Mouse (Mus musculus) left cerebral cortex, adult 2 months (tissue): ENCODE data around the gene Smad6. TPM values are rescaled to one million over a fixed set of nuclear protein-coding genes. Genes with fewer than 3 reads are reported as not detected.

Experiments
- DNase-seq, 2 experiments: peaks; one replicate each; pipeline ENCODE4 v3.0.0; 2021 to 2022; ENCODE audit warnings: low spot score in 2 of 2, mixed read lengths in 1 of 2; ENCODE audit errors: extremely low spot score in 1 of 2
- H3K27ac ChIP-seq: fragments of 200-600 bp; 2 replicates; pipeline ENCODE4 v1.8.1; 2022
- H3K4me3 ChIP-seq: fragments of 200-600 bp; 2 replicates; pipeline ENCODE4 v1.8.1; 2022
- CTCF ChIP-seq: fragments of 200-600 bp; IDR thresholded peaks from 2 replicates; pipeline ENCODE4 v1.8.1; 2022; ENCODE audit warnings: antibody characterized with exemption, mild to moderate bottlenecking, moderate library complexity
- intact Hi-C: fragments of 180-260 bp; cut with DNase I; formaldehyde crosslinking; loops from one replicate; pipeline ENCODE4 v1.15.1; 2025
- total RNA-seq, 2 experiments: library from RNA; stranded (reverse); gene quantifications; 2 replicates each; pipeline ENCODE4 v1.2.3; 2021

Smad6 gene
- total RNA-seq, 2 experiments from 2014 or later, result 2.6 to 2.8 TPM

DNA sequence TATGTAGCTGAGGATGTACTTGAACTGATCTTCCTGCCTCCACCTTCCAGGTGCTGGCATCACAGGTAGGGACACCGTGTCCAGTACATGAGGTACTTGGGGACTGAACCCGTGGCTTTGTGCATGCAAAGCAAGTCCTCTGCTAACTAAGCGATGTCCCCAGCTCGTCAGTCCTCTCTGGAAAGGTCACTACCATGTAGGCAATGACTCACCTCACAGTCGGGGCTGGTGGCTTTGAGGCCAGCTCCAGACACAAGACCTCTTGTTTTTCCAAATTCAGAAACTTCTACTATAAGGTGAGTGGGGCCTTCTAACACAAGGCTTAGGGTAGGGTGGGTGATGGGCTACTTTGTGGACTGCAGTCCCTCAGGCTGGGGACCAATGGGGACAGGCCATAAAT, 21.8 kb downstream of the Smad6 start:
- intact Hi-C loops, result no loop called here
- Histone ChIP-seq H3K4me3 (no peak overlapping the region), H3K27ac (no peak overlapping the region)
- TF ChIP-seq CTCF, result no peak
- DNase-seq, result no peak

DNA sequence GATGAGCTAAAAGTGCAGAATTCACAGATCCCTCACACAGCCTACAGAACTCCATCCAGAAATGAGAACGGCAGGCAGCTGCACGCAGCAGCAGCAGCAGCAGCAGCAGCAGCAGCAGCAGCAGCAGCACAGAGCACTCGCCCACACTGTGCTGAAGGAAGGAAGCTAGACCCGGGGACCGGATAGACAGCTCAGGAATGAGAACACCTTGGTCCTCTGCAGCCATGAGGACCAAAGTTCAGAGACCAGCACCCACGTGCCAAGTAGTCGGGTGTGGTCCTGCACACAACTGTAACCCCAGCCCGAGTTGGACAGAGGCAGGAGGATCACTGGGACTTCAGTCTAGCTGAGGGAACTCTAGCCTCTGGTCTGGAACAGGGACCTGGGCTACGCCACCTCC, 22.7 kb downstream of the Smad6 start:
- intact Hi-C loops, result loop anchor here (2.0 kb wide), 1 partner anchor 40 kb away; no protein-coding TSS in a partner anchor
- TF ChIP-seq CTCF, result no peak
- DNase-seq, result no peak
- Histone ChIP-seq H3K27ac (no peak overlapping the region), H3K4me3 (no peak overlapping the region)

- no peak for TF ChIP-seq CTCF
- DNase-seq, result no peak
- Histone ChIP-seq H3K27ac (no peak overlapping the region), H3K4me3 (no peak overlapping the region)
- intact Hi-C loops, result loop anchor here (2.0 kb wide), 1 partner anchor 39 kb away; no protein-coding TSS in a partner anchor
Measured at GRCm38 (mm10) chr9:63998026-63998425, 23.8 kb downstream of the Smad6 start.

DNA sequence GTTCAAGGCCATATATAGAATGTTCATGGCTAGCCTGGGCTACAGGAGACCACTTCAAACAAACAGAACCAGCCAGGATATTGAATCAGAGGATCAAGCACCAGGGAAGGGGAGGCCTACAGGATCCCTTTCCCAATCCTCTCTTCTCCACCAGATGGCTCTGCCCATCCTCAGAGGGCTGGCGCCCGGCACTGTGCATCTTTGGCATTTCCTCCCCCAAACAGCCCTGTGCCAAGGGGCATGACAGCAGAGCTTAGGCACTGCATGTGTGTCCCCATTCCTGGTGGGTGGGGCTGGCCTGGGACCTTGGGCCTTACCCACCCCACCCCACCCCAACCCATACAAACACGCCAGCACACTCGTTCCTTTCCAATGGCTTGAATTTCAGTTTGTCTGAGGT, 24.4 kb downstream of the Smad6 start:
- intact Hi-C loops, result no loop called here
- H3K27ac ChIP-seq, result no peak overlapping the region
- TF ChIP-seq CTCF, result peak; percentile 49
- H3K4me3 ChIP-seq, result no peak overlapping the region
- DNase-seq, result no peak

GRCm38 (mm10) chr9:63993256-63993655, 28.6 kb downstream of the Smad6 start:
- no peak overlapping the region for H3K4me3 ChIP-seq
- no peak overlapping the region for H3K27ac ChIP-seq
- intact Hi-C loops, result no loop called here
- TF ChIP-seq CTCF, result no peak
- DNase-seq, result no peak

DNA sequence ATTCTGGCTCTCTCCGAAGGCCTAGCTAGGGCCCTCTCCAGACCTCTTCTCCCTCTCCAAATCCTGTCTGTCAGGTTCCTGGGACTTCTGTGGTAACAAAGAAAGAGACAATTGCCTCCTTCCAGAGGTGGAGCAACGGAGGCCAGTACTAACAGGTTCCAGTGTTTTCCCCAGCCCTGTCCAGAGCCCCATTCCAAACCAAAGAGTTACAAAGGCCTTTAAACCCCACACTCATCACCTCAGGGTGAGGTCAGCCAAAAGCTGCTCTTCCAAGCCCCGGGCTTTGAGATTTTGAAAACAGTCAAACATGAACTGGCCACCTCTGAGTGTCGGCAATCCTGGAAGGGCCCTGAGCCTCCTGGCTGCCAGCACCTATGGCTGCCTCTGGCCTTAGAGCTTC, 29.1 kb downstream of the Smad6 start:
- no peak for TF ChIP-seq CTCF
- H3K27ac ChIP-seq, result no peak overlapping the region
- DNase-seq, result no peak
- intact Hi-C loops, result no loop called here
- no peak overlapping the region for H3K4me3 ChIP-seq

DNA sequence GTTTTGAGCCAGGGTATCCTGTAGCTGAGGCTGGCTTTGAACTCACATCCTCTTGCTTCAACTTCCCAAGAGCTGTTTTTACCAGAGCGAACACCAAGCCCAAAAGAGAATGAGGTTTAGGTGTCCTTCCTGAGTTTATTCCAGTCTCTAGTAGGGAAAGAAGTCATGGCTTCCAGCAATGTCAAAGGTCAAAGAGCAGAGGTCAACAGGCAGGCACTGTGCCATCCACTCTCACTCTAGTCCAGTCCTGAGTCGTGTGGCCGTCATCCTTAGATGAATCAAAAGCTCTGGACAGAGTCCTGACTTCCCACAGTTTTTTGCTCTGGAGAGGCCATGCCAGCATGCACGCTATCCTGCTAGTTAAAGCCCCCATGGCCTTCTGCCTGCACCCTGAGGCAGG, 30.7 kb downstream of the Smad6 start:
- intact Hi-C loops, result no loop called here
- DNase-seq, result no peak

GRCm38 (mm10) chr9:63989641-63990040, 32.2 kb downstream of the Smad6 start:
- TF ChIP-seq CTCF, result no peak
- intact Hi-C loops, result no loop called here
- no peak for DNase-seq
- Histone ChIP-seq H3K4me3 (no peak overlapping the region), H3K27ac (no peak overlapping the region)

More for the DNA sequence above, 30.7 kb downstream of the Smad6 start:
- no peak for TF ChIP-seq CTCF
- no peak overlapping the region for H3K4me3 ChIP-seq
- H3K27ac ChIP-seq, result no peak overlapping the region

GRCm38 (mm10) chr9:63989214-63989613, 32.6 kb downstream of the Smad6 start:
- no peak overlapping the region for H3K27ac ChIP-seq
- no peak for DNase-seq
- intact Hi-C loops, result no loop called here
- TF ChIP-seq CTCF, result no peak
- H3K4me3 ChIP-seq, result no peak overlapping the region

GRCm38 (mm10) chr9:63985125-63985524, 36.7 kb downstream of the Smad6 start:
- TF ChIP-seq CTCF, result no peak
- no peak for DNase-seq
- Histone ChIP-seq H3K27ac (no peak overlapping the region), H3K4me3 (no peak overlapping the region)
- intact Hi-C loops, result no loop called here

GRCm38 (mm10) chr9:63982937-63983632, 38.8 kb downstream of the Smad6 start:
- TF ChIP-seq CTCF, result peak; percentile 46
- intact Hi-C loops, result no loop called here
- H3K4me3 ChIP-seq, result no peak overlapping the region
- no peak overlapping the region for H3K27ac ChIP-seq
- DNase-seq, result no peak

- DNase-seq, result no peak
- intact Hi-C loops, result no loop called here
- TF ChIP-seq CTCF, result no peak
- Histone ChIP-seq H3K27ac (no peak overlapping the region), H3K4me3 (no peak overlapping the region)
Measured at GRCm38 (mm10) chr9:63981912-63982311, 39.9 kb downstream of the Smad6 start.

DNA sequence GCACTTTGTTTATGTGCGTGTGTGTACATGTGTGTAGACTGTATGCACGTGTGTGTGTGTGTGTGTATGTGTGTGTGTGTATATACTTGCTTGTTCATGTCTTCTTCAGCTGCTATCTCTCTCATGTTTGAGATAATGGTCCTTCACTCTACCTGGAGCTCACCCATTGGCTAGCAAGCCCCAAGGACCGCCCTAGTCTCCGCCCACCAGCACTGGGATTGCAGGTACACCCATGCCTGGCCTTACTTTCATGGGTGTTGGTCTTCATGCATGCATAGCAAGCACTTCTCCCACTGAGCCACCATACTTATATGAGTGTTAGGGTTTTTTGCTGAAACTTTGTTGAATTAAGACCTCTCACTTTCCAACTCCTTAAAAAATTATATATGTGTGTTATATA, 40.5 kb downstream of the Smad6 start:
- DNase-seq, result no peak
- Histone ChIP-seq H3K4me3 (no peak overlapping the region), H3K27ac (no peak overlapping the region)
- intact Hi-C loops, result no loop called here
- TF ChIP-seq CTCF, result no peak
